Mouse (Mus musculus): Measurements from ENCODE around the gene Ces2h. TPM values are rescaled to one million over a fixed set of nuclear protein-coding genes. Genes with fewer than 3 reads are reported as not detected.
A peak's percentile ranks its signal among the peaks of the same experiment; 100 is the strongest.

Ces2h gene
- not detected for total RNA-seq (2021)
- long read RNA-seq, experiment 1: 0 reads
- long read RNA-seq, experiment 2: 0 reads

DNA sequence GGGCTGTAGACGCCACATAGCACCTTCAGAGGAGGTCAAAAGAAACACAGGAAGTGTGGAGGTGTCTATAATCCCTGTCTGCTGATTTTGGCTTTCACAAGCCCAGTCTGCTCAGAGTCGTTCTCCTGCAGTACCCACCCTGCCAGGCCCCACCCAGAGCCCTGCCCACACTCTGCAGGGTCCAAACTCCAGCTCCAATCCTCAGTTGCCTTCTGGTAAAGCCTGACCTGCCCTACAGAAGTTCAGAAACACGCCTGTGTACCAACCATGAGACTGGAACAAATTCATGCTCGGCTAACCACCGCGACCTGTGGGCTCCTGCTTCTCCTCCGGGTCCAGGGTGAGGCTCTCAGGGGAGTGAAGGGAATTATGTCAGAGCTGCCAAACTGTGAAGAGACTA lies at the start of gene Ces2h:
Gene Ces2h (plus strand): TSS at position 268 of the 400 bp plus-strand sequence.
- intact Hi-C loops (cut with DNase I): no loop called here
- no peak for DNase-seq
- no peak within 1 kb of the TSS for H3K27ac ChIP-seq
- TF ChIP-seq CTCF (IDR thresholded peaks at IDR 0.05): no peak
- H3K4me3 ChIP-seq: no peak within 1 kb of the TSS

DNA sequence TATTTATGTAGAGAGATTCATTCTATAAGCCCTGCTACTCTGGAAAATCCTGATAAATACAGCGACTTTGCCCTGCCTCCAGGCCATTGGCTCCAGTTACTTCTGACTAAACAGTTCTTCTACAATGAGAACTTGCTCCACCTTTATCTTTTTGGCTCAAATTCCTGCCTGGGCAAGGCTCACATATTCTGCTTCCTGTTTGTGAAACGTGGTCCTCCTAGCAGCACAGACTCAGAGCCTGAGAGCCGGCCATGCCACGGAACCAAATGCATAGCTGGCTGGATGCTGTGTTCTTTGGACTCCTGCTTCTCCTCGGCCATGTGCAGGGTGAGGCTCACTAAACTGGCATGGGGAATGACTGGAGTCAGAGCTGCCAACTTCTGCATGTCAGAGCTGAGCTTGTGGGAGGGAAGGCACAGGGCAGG lies 39.1 kb upstream of the Ces2h start, which contains the start of gene Ces2g:
Gene Ces2g (plus strand): TSS at position 182 of the 425 bp plus-strand sequence.
- Histone ChIP-seq H3K27ac (no peak within 1 kb of the TSS), H3K4me3 (no peak within 1 kb of the TSS; the same call in 1 of the 2 replicates)
- intact Hi-C loops (cut with DNase I): no loop called here
- TF ChIP-seq CTCF (IDR thresholded peaks at IDR 0.05): no peak
- DNase-seq: no peak

DNA sequence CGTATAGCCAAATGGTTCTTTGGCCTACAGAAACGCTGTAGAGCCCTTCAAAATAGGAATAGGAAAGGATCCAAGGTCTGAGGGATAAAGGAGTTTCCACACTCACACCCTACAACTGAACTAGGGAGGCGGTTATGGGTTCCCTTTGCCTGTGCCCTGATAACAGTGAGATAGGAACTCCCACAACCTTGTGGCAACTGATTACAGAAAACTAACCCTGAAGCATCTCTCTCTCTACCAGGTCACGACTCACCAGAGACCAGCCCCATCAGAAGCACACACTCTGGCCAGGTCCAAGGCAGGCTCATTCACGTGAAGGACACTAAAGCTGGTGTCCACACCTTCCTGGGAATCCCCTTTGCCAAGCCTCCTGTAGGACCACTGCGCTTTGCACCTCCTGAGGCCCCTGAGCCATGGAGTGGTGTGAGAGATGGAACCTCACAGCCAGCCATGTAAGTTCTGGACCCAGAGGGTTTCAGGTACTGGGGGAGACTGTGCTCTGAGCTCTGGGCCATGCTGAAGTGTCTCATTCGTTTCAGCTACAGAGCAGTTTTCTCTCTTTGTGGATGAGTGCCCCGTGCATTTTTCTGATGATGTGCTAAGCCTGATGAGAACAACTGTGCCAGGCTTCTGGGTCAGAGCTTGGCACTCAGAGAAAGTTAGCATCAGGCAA lies 38.3 kb upstream of the Ces2h start:
- TF ChIP-seq CTCF (IDR thresholded peaks at IDR 0.05): no peak
- DNase-seq: no peak
- H3K4me3 ChIP-seq: no peak overlapping the region
- H3K27ac ChIP-seq: no peak overlapping the region
- intact Hi-C loops (cut with DNase I): no loop called here

DNA sequence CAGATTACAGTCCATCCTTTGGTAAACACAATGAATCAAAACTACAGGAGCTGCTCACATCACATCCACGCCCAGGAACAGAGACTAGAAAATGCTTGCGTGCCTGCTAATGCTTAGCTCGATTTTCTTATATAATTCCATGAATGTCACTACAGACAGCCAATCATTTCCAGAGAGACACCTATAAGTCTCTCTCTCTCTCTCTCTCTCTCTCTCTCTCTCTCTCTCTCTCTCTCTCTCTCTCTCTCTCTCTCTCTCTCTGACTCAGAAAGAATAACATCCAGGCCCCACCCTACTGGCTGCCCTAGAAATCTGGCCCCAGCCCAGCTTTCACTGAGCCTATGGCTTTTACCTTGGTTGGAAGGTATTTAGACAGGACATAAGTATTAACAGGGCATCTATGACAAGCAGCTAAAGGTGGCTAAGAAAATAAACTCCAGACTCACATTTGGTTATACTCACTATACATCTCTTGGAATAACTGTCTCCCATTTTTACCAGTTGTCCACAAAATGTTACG lies 37.2 kb upstream of the Ces2h start:
- no peak for TF ChIP-seq CTCF (IDR thresholded peaks at IDR 0.05)
- intact Hi-C loops (cut with DNase I): no loop called here
- no peak overlapping the region for H3K27ac ChIP-seq
- no peak for DNase-seq
- no peak overlapping the region for H3K4me3 ChIP-seq

DNA sequence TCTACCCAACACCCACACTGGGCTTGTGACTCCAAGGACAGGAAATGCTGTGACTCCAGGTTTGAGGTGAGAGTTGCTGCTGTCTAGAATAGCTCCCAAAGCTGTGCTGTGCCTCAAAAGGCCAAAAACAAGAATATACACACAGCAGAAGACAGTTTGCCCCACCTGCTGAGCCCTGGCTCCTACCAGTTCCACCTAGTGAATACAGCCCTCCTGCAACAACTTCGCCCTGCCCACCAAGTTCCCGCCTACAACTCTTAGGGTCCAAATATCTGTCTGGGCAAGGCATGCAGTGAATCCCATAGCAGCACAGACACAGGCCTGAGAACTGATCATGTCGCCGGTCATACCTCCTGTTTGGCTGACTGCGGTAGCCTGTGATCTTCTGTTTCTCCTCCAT lies 16.5 kb upstream of the Ces2h start:
- Histone ChIP-seq H3K4me3 (no peak overlapping the region), H3K27ac (no peak overlapping the region)
- intact Hi-C loops (cut with DNase I): no loop called here
- TF ChIP-seq CTCF (IDR thresholded peaks at IDR 0.05): no peak
- DNase-seq: no peak

DNA sequence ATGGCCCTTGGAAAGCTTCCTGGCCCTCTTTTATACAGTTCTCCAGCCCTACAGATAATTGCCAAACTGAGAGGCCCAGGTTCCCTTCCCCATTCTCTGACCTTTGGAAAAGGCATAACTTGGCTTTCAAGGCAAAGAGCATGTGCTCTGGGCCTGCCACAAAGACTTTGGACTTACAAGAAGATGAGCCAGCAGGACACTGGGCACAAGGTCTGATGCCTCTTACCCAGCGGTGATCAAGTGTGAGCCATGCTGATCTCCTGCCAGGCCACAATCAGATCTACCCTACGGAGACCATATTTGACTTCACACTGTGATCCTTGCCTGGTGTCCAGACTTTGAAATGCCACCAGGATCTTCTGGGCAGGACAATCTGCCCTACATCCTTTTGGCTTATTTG lies 15.7 kb upstream of the Ces2h start:
- Histone ChIP-seq H3K27ac (no peak overlapping the region), H3K4me3 (no peak overlapping the region)
- no peak for DNase-seq
- no peak for TF ChIP-seq CTCF (IDR thresholded peaks at IDR 0.05)
- intact Hi-C loops (cut with DNase I): no loop called here

DNA sequence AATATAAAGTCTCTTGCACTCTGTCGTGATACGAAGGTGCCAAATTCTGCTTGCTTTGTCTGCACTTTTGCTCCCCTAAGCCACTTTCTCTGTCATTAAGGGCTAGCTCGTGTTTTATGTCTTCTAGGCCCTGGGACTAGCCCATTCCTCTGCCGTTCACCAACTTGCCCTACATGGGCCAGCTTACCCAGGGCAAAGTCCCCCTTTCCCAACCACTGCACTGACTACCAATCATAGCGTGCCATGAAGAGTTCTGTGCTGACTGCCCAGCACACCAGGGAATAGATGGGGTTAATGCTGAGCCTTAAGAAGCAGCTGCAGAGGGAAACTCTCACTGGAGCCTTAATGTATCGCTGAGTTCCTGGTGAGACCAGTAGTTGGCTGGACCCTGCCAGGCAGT lies 2.5 kb upstream of the Ces2h start:
- TF ChIP-seq CTCF (IDR thresholded peaks at IDR 0.05): no peak
- DNase-seq: no peak
- no peak overlapping the region for H3K27ac ChIP-seq
- no peak overlapping the region for H3K4me3 ChIP-seq
- intact Hi-C loops (cut with DNase I): no loop called here

DNA sequence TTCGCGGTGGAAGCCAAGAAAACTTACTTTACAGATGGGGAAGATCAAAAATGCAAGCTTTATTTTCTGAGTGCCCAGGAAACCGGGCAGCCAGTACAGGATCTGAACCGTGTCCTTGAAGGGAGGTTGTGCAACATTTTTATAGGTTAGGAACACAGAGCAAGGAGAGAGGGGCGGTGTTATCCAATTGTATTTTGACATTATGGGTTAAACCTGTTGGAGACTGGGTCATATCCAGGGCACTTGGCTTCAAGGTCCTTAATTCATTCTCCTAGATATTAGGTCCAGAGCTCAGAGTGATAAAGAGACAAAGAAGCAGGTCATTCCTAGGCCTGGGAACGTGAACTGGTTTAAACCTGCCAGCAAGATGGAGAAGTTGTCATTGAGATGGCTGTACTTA lies 1.5 kb upstream of the Ces2h start:
- DNase-seq: no peak
- no peak for TF ChIP-seq CTCF (IDR thresholded peaks at IDR 0.05)
- intact Hi-C loops (cut with DNase I): no loop called here
- H3K4me3 ChIP-seq: no peak overlapping the region
- H3K27ac ChIP-seq: no peak overlapping the region

DNA sequence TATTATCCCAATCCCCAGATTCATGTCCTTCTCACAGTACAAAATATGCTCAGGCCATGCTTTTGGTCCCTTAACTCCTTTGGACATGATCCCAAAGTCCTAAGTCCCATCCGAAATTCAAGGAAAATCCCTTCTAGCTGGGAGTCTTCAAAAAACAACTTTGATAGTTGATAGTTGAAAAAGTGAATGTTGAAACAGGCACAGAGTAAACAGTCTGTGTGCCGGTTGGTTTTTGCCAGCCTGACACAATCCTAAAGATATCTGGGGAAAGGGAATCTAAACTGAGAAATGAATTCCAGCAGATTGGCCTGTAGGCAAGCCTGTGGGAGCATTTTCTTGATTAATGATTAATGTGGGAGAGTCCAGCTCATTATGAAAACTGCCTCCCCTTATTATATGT lies 9.3 kb downstream of the Ces2h start:
- Histone ChIP-seq H3K27ac (no peak overlapping the region), H3K4me3 (no peak overlapping the region)
- DNase-seq: no peak
- intact Hi-C loops (cut with DNase I): loop anchor here (5.0 kb wide), 1 partner anchor 218 kb away; no protein-coding TSS in a partner anchor
- no peak for TF ChIP-seq CTCF (IDR thresholded peaks at IDR 0.05)

DNA sequence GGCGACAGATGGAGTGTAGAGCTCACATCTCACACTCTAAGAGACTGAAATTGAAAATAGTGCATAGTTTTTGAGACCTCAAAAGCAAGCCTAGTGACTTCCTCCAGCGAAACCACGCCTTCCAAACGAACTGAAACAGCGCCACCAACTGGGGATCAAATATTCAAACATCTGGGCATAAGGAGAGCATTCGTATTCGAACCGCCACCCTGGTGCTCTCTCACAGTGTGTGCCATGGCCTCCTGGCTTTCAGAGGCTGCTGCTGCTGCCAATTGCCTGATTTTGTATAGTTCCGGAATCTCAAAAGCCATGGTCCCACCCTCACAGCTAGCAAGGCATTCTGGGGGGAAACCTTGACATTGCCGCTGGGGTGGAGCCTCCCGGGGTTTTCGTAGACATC lies 10.5 kb downstream of the Ces2h start:
- peak; percentile 47 for TF ChIP-seq CTCF (IDR thresholded peaks at IDR 0.05)
- Histone ChIP-seq H3K27ac (no peak overlapping the region), H3K4me3 (no peak overlapping the region)
- intact Hi-C loops (cut with DNase I): loop anchor here (5.0 kb wide), 1 partner anchor 219 kb away; no protein-coding TSS in a partner anchor
- peak; percentile 30 for DNase-seq

DNA sequence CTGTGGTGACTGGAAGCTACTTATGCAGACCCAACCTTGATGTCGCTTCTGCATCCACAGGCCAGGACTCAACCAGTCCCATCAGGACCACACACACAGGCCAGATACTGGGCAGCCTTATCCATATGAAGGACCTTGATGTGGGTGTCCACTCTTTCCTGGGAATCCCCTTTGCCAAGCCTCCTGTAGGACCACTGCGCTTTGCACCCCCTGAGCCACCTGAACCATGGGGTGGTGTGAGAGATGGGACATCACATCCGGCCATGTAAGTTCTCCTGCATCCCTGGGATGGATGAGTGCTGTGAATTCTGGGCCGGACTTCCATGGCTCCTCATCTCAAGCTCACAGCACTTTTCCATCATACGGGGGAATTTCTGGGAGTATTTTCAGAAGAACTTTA lies 13.7 kb downstream of the Ces2h start:
- no peak for DNase-seq
- TF ChIP-seq CTCF (IDR thresholded peaks at IDR 0.05): no peak
- intact Hi-C loops (cut with DNase I): loop anchor here (5.0 kb wide), 1 partner anchor 222 kb away; no protein-coding TSS in a partner anchor
- Histone ChIP-seq H3K4me3 (no peak overlapping the region), H3K27ac (no peak overlapping the region)

DNA sequence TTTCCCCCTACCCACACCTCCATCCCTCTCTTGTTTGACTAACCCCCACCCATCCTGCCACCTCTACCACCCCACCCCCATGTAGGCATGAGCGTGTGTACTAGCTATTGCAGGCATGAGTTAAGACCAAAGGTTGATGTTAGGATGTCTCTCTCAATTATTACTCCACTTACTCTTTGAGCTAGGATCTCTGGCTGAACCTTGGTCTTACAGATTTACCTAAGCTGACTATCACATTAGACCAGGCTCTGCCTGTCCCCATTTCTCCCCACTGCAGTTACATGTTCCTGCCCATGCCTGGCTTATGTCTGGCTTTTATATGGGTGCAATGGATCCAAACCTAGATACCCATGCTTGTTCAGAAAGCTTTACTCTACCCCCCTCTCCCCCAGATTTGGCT lies 21.3 kb downstream of the Ces2h start:
- Histone ChIP-seq H3K4me3 (no peak overlapping the region), H3K27ac (no peak overlapping the region)
- intact Hi-C loops (cut with DNase I): no loop called here
- no peak for TF ChIP-seq CTCF (IDR thresholded peaks at IDR 0.05)
- DNase-seq: no peak

DNA sequence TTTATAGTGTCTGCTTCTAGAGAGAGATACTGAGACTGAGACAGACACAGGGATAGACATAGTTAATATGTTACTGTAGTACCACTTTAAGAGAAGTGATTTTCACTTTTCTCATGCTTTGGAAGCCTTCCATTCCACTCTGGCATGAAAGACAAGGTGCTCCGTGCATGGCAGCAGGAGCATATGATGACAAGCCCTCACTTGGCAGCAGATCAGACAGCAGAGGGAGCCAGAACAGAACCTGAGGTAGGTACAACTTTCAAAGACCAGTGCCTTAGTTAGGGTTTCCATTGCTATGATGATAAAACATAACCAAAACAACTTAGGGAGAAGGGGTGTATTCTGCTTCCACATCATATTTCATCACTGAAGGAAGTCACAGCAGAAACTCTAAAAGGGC lies 22.4 kb downstream of the Ces2h start:
- no peak for TF ChIP-seq CTCF (IDR thresholded peaks at IDR 0.05)
- intact Hi-C loops (cut with DNase I): no loop called here
- H3K4me3 ChIP-seq: no peak overlapping the region
- no peak overlapping the region for H3K27ac ChIP-seq
- DNase-seq: no peak

DNA sequence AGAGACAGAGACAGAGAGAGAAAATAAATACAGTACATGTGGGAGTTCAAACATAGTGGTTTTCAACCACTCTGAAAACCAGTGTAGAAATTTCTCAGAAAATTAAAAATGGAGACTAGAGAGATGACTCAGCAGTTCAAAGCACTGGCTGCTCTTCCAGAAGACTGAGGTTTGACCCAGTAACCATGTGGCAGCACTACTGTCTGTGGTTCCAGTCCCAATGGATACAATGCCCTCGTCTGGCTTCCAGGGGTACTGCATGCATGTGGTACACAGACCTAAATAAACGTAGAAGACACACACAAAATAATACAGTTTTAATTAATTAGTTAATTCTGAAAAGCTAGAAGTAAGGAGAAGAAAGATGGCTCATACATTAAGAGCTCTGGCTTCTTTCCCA lies 24.4 kb downstream of the Ces2h start:
- peak; percentile 42 for TF ChIP-seq CTCF (IDR thresholded peaks at IDR 0.05)
- intact Hi-C loops (cut with DNase I): no loop called here
- no peak for DNase-seq

More for the DNA sequence above, 24.4 kb downstream of the Ces2h start:
- no peak overlapping the region for H3K4me3 ChIP-seq
- H3K27ac ChIP-seq: no peak overlapping the region
